Mouse (Mus musculus) hindbrain, embryonic 16.5 days (tissue): ENCODE measurements at regions not wholly inside any gene's neighbourhood (a gene's known extent, or its start where the extent isn't known, plus 50 kb on each side); places are given as distances from the start of the nearest gene placed in this dataset.

Experiments
- ATAC-seq: fragments of 200-750 bp; cut with Nextera tagmentation; 2 replicates; pipeline ENCODE4 v1.8.0; 2017; ENCODE audit warnings: moderate TSS enrichment, moderate library complexity
- H3K27ac ChIP-seq: fragments of 300-500 bp; sonication (generic); 2 replicates; pipeline ENCODE4 v1.5.1; 2014; ENCODE audit warnings: low read depth, mild to moderate bottlenecking, control low read depth, low read length, moderate library complexity
- H3K27me3 ChIP-seq: fragments of 300-500 bp; sonication (generic); replicated peaks from 2 replicates; pipeline ENCODE4 v1.6.1; 2014; ENCODE audit warnings: low read length; ENCODE audit not compliant: control insufficient read depth, insufficient read depth
- H3K36me3 ChIP-seq: fragments of 300-500 bp; sonication (generic); 2 replicates; pipeline ENCODE4 v1.6.1; 2014; ENCODE audit warnings: mild to moderate bottlenecking, low read length, moderate library complexity, mixed read lengths; ENCODE audit not compliant: control insufficient read depth, insufficient read depth
- H3K4me1 ChIP-seq: fragments of 300-500 bp; sonication (generic); 2 replicates; pipeline ENCODE4 v1.6.1; 2014; ENCODE audit warnings: low read depth, low read length; ENCODE audit not compliant: control insufficient read depth, insufficient read depth
- H3K4me2 ChIP-seq: fragments of 300-500 bp; sonication (generic); 2 replicates; pipeline ENCODE4 v1.6.1; 2014; ENCODE audit warnings: mild to moderate bottlenecking, low read length, control low read depth, moderate library complexity
- H3K4me3 ChIP-seq: fragments of 300-500 bp; sonication (generic); 2 replicates; pipeline ENCODE4 v1.5.1; 2014; ENCODE audit warnings: mild to moderate bottlenecking, low read length, control low read depth, moderate library complexity
- H3K9ac ChIP-seq: fragments of 300-500 bp; sonication (generic); 2 replicates; pipeline ENCODE4 v1.6.1; 2014; ENCODE audit warnings: low read depth, mild to moderate bottlenecking, control low read depth, low read length, moderate library complexity
- H3K9me3 ChIP-seq: fragments of 300-500 bp; sonication (generic); 2 replicates; pipeline ENCODE4 v1.6.1; 2014; ENCODE audit warnings: mild to moderate bottlenecking, low read length, moderate library complexity; ENCODE audit not compliant: control insufficient read depth
- WGBS: fragments of 180-500 bp; shearing (Covaris S2); extraction: QIAGEN DNeasy Blood & Tissue Kit; methylation state at CpG from one replicate; pipeline ENCODE4 v1.1.7; 2014; 5-methylcytosine and 5-hydroxymethylcytosine counted together

GRCm38 (mm10) chr8:26262536-26262935 is 143.2 kb downstream of the Gm45692 start:
- Histone ChIP-seq H3K9me3 (no peaks in the 10 kb centered on the region; the same call in 1 of the 2 replicates), H3K4me1 (peaks cover 14% of the 10 kb centered on the region), H3K4me2 (no peak overlapping the region), H3K4me3 (no peak overlapping the region), H3K36me3 (no peaks in the 10 kb centered on the region), H3K27ac (no peak overlapping the region), H3K9ac (no peak overlapping the region), H3K27me3 (no peaks in the 10 kb centered on the region)
- no peak for ATAC-seq
- WGBS = 90% methylated on average over 10 of the region's 10 CpGs

- H3K36me3 ChIP-seq = no peaks in the 10 kb centered on the region
- no peak overlapping the region for H3K4me3 ChIP-seq
- 0 out of 2 replicates have a peak overlapping the region, but pooled peaks have one; percentile 10 for H3K4me2 ChIP-seq
- H3K9ac ChIP-seq = no peak overlapping the region
- H3K4me1 ChIP-seq = peaks cover 22% of the 10 kb centered on the region
- no peaks in the 10 kb centered on the region for H3K9me3 ChIP-seq
- H3K27ac ChIP-seq = 0 out of 2 replicates have a peak overlapping the region, but pooled peaks have one; percentile 10
- no peaks in the 10 kb centered on the region for H3K27me3 ChIP-seq
- peak; percentile 62 for ATAC-seq
- 21% methylated on average over 11 of the region's 11 CpGs for WGBS
Measured at GRCm38 (mm10) chr8:26264869-26265321, 145.6 kb downstream of the Gm45692 start.

GRCm38 (mm10) chr8:26265366-26265765 is 146.0 kb downstream of the Gm45692 start:
- H3K4me1 ChIP-seq = peaks cover 22% of the 10 kb centered on the region
- no peak overlapping the region for H3K4me2 ChIP-seq
- H3K36me3 ChIP-seq = no peaks in the 10 kb centered on the region
- H3K4me3 ChIP-seq = no peak overlapping the region
- peak; percentile 79 for ATAC-seq
- no peaks in the 10 kb centered on the region for H3K9me3 ChIP-seq
- 16% methylated on average over 8 of the region's 8 CpGs for WGBS
- H3K27me3 ChIP-seq = no peaks in the 10 kb centered on the region
- H3K9ac ChIP-seq = no peak overlapping the region
- H3K27ac ChIP-seq = 0 out of 2 replicates have a peak overlapping the region, but pooled peaks have one; percentile 10

- Histone ChIP-seq H3K27ac (no peak overlapping the region), H3K4me3 (no peak overlapping the region), H3K4me1 (peaks cover 22% of the 10 kb centered on the region), H3K9me3 (no peaks in the 10 kb centered on the region), H3K4me2 (no peak overlapping the region), H3K27me3 (no peaks in the 10 kb centered on the region), H3K36me3 (no peaks in the 10 kb centered on the region), H3K9ac (no peak overlapping the region)
- ATAC-seq = no peak
- 27% methylated on average over 4 of the region's 4 CpGs for WGBS
Measured at GRCm38 (mm10) chr8:26266384-26266783, 147.1 kb downstream of the Gm45692 start.

GRCm38 (mm10) chr8:26267569-26267968 is 148.2 kb downstream of the Gm45692 start:
- H3K36me3 ChIP-seq = no peaks in the 10 kb centered on the region
- H3K4me1 ChIP-seq = peaks cover 22% of the 10 kb centered on the region
- no peaks in the 10 kb centered on the region for H3K9me3 ChIP-seq
- H3K27me3 ChIP-seq = no peaks in the 10 kb centered on the region
- ATAC-seq = no peak
- H3K4me2 ChIP-seq = no peak overlapping the region
- H3K4me3 ChIP-seq = no peak overlapping the region
- H3K27ac ChIP-seq = no peak overlapping the region
- 53% methylated on average over 4 of the region's 4 CpGs for WGBS
- H3K9ac ChIP-seq = no peak overlapping the region

GRCm38 (mm10) chr8:26268751-26269415 is 149.5 kb downstream of the Gm45692 start:
- Histone ChIP-seq H3K27me3 (0 out of 2 replicates have a peak, but pooled peaks cover 3% of the 10 kb centered on the region), H3K4me1 (peaks cover 22% of the 10 kb centered on the region), H3K4me2 (no peak overlapping the region), H3K9ac (no peak overlapping the region), H3K36me3 (no peaks in the 10 kb centered on the region), H3K4me3 (no peak overlapping the region), H3K27ac (no peak overlapping the region), H3K9me3 (no peaks in the 10 kb centered on the region)
- 27% methylated on average over 17 of the region's 17 CpGs for WGBS
- peak; percentile 15; the same call in 1 of the 2 replicates for ATAC-seq

- no peak overlapping the region for H3K4me2 ChIP-seq
- H3K4me1 ChIP-seq = peaks cover 8% of the 10 kb centered on the region
- no peaks in the 10 kb centered on the region for H3K9me3 ChIP-seq
- H3K9ac ChIP-seq = no peak overlapping the region
- no peak overlapping the region for H3K27ac ChIP-seq
- no peak overlapping the region for H3K4me3 ChIP-seq
- H3K36me3 ChIP-seq = no peaks in the 10 kb centered on the region
- no peak for ATAC-seq
- H3K27me3 ChIP-seq = peaks cover 5% of the 10 kb centered on the region
- 38% methylated on average over 4 of the region's 4 CpGs for WGBS
Measured at GRCm38 (mm10) chr8:26272110-26272509, 152.8 kb downstream of the Gm45692 start.

- peak overlapping the region; percentile 29; the same call in 1 of the 2 replicates for H3K4me2 ChIP-seq
- WGBS = 34% methylated on average over 21 of the region's 21 CpGs
- H3K27ac ChIP-seq = no peak overlapping the region
- H3K9ac ChIP-seq = no peak overlapping the region
- H3K4me3 ChIP-seq = no peak overlapping the region
- no peaks in the 10 kb centered on the region for H3K9me3 ChIP-seq
- H3K36me3 ChIP-seq = no peaks in the 10 kb centered on the region
- peaks cover 8% of the 10 kb centered on the region for H3K4me1 ChIP-seq
- peaks cover 5% of the 10 kb centered on the region for H3K27me3 ChIP-seq
- no peak for ATAC-seq
Measured at GRCm38 (mm10) chr8:26272675-26273414, 153.5 kb downstream of the Gm45692 start.

GRCm38 (mm10) chr8:26273415-26273760 is 154.1 kb downstream of the Gm45692 start:
- ATAC-seq = no peak
- Histone ChIP-seq H3K9me3 (no peaks in the 10 kb centered on the region), H3K27ac (no peak overlapping the region), H3K4me1 (peaks cover 8% of the 10 kb centered on the region), H3K27me3 (peaks cover 5% of the 10 kb centered on the region), H3K9ac (no peak overlapping the region), H3K4me2 (peak overlapping the region; percentile 29; the same call in 1 of the 2 replicates), H3K4me3 (no peak overlapping the region), H3K36me3 (no peaks in the 10 kb centered on the region)
- WGBS = 3% methylated on average over 12 of the region's 12 CpGs
